Mouse (Mus musculus): ENCODE results near the gene Prkag1.

Gene Prkag1

DNA sequence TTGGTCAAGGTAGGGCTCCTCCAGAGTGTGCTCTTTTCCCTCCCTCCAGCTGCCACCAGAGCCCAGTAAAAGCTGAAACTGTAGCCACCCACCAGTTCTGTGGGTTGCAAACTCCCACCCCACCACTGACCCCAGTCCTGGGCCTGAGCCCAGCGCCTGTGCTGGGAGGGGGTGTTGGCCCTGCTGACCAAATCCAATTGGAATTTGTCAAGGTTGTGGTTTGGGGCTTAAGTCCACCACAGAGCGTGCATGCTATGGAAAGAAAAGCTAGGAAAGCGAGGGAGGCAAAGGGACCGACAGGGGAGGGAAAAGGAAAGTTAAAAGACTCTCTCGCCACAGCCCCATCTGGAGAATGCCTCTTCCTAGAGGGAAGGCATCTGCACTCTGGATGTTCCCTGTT lies 63.1 kb downstream of the Prkag1 start:
- no peak for DNase-seq (ENCODE audit: low spot score)

DNA sequence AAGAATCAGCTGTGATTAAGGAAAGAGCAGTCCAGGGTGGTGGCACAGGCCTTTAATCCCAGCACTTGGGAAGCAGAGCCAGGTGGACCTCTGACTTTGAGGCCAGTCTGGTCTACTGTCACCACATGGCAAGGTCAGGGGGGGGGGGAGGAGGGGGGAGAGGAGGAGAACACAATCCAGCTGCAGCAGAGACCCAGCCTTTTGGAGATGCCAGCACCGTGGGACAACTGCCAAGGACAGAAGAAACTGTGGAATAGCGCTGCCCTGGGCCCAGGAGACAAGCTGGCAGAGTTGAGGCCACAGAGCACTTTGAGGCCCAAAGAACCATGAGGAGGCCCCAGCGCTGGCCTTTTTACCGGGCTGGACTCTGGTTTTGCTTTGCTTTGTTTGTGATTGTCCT lies 65.4 kb downstream of the Prkag1 start:
- peak; percentile 48 for DNase-seq (ENCODE audit: low spot score)

Measured in adipocyte (in vitro differentiated cells).